Mouse (Mus musculus) thymus, postnatal 14 days (tissue): ENCODE data around the gene Zfp12.
"Not testable (repeated sequence)": the region's sequence is repeated elsewhere in the genome, so short reads cannot be mapped to it uniquely, and the experiment has no call there.

Source experiments
- DNase-seq: peaks from one replicate; pipeline ENCODE4 v3.0.0; 2021

The Zfp12 gene

GRCm38 (mm10) chr5:143235028-143235693 lies at the start of gene Zfp12:
Gene Zfp12 (plus strand): TSS chr5:143235163.
- DNase-seq: peak; percentile 94

GRCm38 (mm10) chr5:143188014-143188413 lies 46.9 kb upstream of the Zfp12 start:
- not testable (repeated sequence) for DNase-seq

GRCm38 (mm10) chr5:143192806-143193205 lies 42.2 kb upstream of the Zfp12 start:
- no peak for DNase-seq

GRCm38 (mm10) chr5:143194747-143195146 lies 40.2 kb upstream of the Zfp12 start:
- DNase-seq: not testable (repeated sequence)

- DNase-seq: no peak
Observed at GRCm38 (mm10) chr5:143195166-143195565, 39.8 kb upstream of the Zfp12 start.

- DNase-seq: no peak
Observed at GRCm38 (mm10) chr5:143196506-143196905, 38.5 kb upstream of the Zfp12 start.

GRCm38 (mm10) chr5:143205015-143205414 lies 29.9 kb upstream of the Zfp12 start:
- peak; percentile 12 for DNase-seq

- DNase-seq: no peak
Observed at GRCm38 (mm10) chr5:143213832-143214231, 21.1 kb upstream of the Zfp12 start.

GRCm38 (mm10) chr5:143220996-143221395 lies 14.0 kb upstream of the Zfp12 start:
- no peak for DNase-seq

GRCm38 (mm10) chr5:143222287-143222686 lies 12.7 kb upstream of the Zfp12 start:
- DNase-seq: no peak

GRCm38 (mm10) chr5:143226790-143227189 lies 8.2 kb upstream of the Zfp12 start, which contains the start of gene Spdye4a:
Gene Spdye4a (minus strand): TSS chr5:143226890.
- no peak for DNase-seq

- DNase-seq: no peak
Observed at GRCm38 (mm10) chr5:143236036-143236435, 1.1 kb downstream of the Zfp12 start.

- no peak for DNase-seq
Observed at GRCm38 (mm10) chr5:143244926-143245325, 10.0 kb downstream of the Zfp12 start.

GRCm38 (mm10) chr5:143252039-143252438 lies 17.1 kb downstream of the Zfp12 start:
- DNase-seq: no peak

GRCm38 (mm10) chr5:143252791-143253185 lies 17.8 kb downstream of the Zfp12 start:
- no peak for DNase-seq

GRCm38 (mm10) chr5:143253186-143253880 lies 18.4 kb downstream of the Zfp12 start:
- DNase-seq: no peak

GRCm38 (mm10) chr5:143253881-143254486 lies 19.0 kb downstream of the Zfp12 start:
- no peak for DNase-seq

GRCm38 (mm10) chr5:143254487-143255130 lies 19.6 kb downstream of the Zfp12 start:
- no peak for DNase-seq

GRCm38 (mm10) chr5:143255131-143255519 lies 20.2 kb downstream of the Zfp12 start:
- DNase-seq: no peak

GRCm38 (mm10) chr5:143255802-143256201 lies 20.8 kb downstream of the Zfp12 start:
- no peak for DNase-seq

GRCm38 (mm10) chr5:143261636-143262035 lies 26.7 kb downstream of the Zfp12 start:
- DNase-seq: no peak

- DNase-seq: no peak
Observed at GRCm38 (mm10) chr5:143264689-143265088, 29.7 kb downstream of the Zfp12 start.

- no peak for DNase-seq
Observed at GRCm38 (mm10) chr5:143265409-143265808, 30.4 kb downstream of the Zfp12 start.
